19 mouse cellular contexts compared by ENCODE assay signal in genomic region chr10:4071069-4071844, GRCm38 (mm10).
DNase-seq lines count a peak whose midpoint lies in the region; ATAC-seq and TF ChIP-seq lines count a peak whose summit lies in the region.
"Had no signal": no experiment of that assay in that cellular context is flagged by ENCODE, and none has a peak within 500 bp of the region (broad histone marks: within the 10 kb centered on the region; RNA-seq: fewer than 3 reads in every experiment).

No protein-coding gene starts in this region.

- no peaks in the 10 kb centered on the region for H3K4me1 ChIP-seq in hindbrain, postnatal 0 days (ENCODE audit: insufficient read depth, low read length)
- H3K4me1 ChIP-seq in hindbrain, embryonic 11.5 days (replicated peaks; ENCODE audit: control insufficient read depth, insufficient read depth, low read length): no peaks in the 10 kb centered on the region
- H3K4me1 ChIP-seq in MEL (ENCODE audit: control insufficient read depth in 1 of 2, insufficient read depth in 2 of 2, low read length in 2 of 2): peaks cover 15 to 24% of the 10 kb centered on the region in 2 experiments
- H3K4me1 ChIP-seq: hindbrain, embryonic 15.5 days; kidney, embryonic 15.5 days had no signal

- H3K4me3 ChIP-seq in hindbrain, postnatal 0 days (ENCODE audit: low read length): no peak overlapping the region
- no peak overlapping the region for H3K4me3 ChIP-seq in hindbrain, embryonic 11.5 days (ENCODE audit: low read depth, low read length)
- H3K4me3 ChIP-seq in MEL (ENCODE audit: control insufficient read depth in 1 of 2, insufficient read depth in 1 of 2, low read depth in 2 of 2, low read length in 2 of 2): no peak overlapping the region
- H3K4me3 ChIP-seq: gastrocnemius, adult 2 months; heart, embryonic 12.5 days; hindbrain, embryonic 15.5 days; kidney, embryonic 15.5 days; neural tube, embryonic 13.5 days had no signal

- H3K27me3 ChIP-seq in hindbrain, postnatal 0 days (ENCODE audit: insufficient read depth, low read length): no peaks in the 10 kb centered on the region
- H3K27me3 ChIP-seq in hindbrain, embryonic 11.5 days (ENCODE audit: control insufficient read depth, insufficient read depth, low read length): no peaks in the 10 kb centered on the region
- H3K27me3 ChIP-seq in MEL (ENCODE audit: control insufficient read depth in 1 of 2, insufficient read depth in 2 of 2, low read length in 2 of 2): no peaks in the 10 kb centered on the region
- H3K27me3 ChIP-seq: heart, embryonic 12.5 days; hindbrain, embryonic 15.5 days; kidney, embryonic 15.5 days; neural tube, embryonic 13.5 days had no signal

- ATAC-seq in hindbrain, postnatal 0 days: 0 out of 2 replicates have a peak, but pooled peaks have one; percentile 38
- no peak for ATAC-seq in hindbrain, embryonic 11.5 days (ENCODE audit: low FRiP score)
- ATAC-seq: intestine, postnatal 0 days; liver, postnatal 0 days had no signal

- WGBS in hindbrain, postnatal 0 days: 74% methylated on average over 8 of the region's 8 CpGs
- WGBS in hindbrain, embryonic 11.5 days: 94% methylated on average over 8 of the region's 8 CpGs

- H3K4me2 ChIP-seq in hindbrain, postnatal 0 days (ENCODE audit: low read depth, low read length): no peak overlapping the region
- H3K4me2 ChIP-seq in hindbrain, embryonic 11.5 days (replicated peaks; ENCODE audit: low read depth, low read length): no peak overlapping the region
- H3K4me2 ChIP-seq: heart, embryonic 12.5 days; hindbrain, embryonic 15.5 days; kidney, embryonic 15.5 days; midbrain, embryonic 11.5 days; neural tube, embryonic 13.5 days had no signal

- no peaks in the 10 kb centered on the region for H3K36me3 ChIP-seq in hindbrain, postnatal 0 days (ENCODE audit: insufficient read depth, low read length)
- H3K36me3 ChIP-seq in hindbrain, embryonic 11.5 days (ENCODE audit: control insufficient read depth, insufficient read depth, low read length): no peaks in the 10 kb centered on the region
- H3K36me3 ChIP-seq in MEL (ENCODE audit: control insufficient read depth in 1 of 2, insufficient read depth in 2 of 2, low read length in 2 of 2): peaks cover 5 to 10% of the 10 kb centered on the region in 2 experiments
- H3K36me3 ChIP-seq: hindbrain, embryonic 15.5 days; kidney, embryonic 15.5 days; neural tube, embryonic 13.5 days had no signal

- DNase-seq in cerebellum, postnatal 25 days: peak; percentile 30 to 38
- no peak for DNase-seq in cerebellum, adult 11 months
- peak; percentile 42 for DNase-seq in hindbrain, postnatal 0 days (ENCODE audit: low spot score)
- no peak for DNase-seq in hindbrain, embryonic 11.5 days (ENCODE audit: low spot score)
- DNase-seq in MEL (ENCODE audit: low read depth, low spot score): peak; percentile 59
- DNase-seq in brain, embryonic 14.5 days (ENCODE audit: low read depth): peak; percentile 73
- no peak for DNase-seq in natural killer cell, adult 2 months (ENCODE audit: low spot score in 2 of 2)
- no peak for DNase-seq in retina, postnatal 1 day
- DNase-seq: B cell, adult 2 months; gastrocnemius, adult 2 months; liver, postnatal 0 days; lung, postnatal 4 days; thymus, postnatal 14 days had no signal

- H3K27ac ChIP-seq in hindbrain, postnatal 0 days: no peak overlapping the region
- H3K27ac ChIP-seq in hindbrain, embryonic 11.5 days (ENCODE audit: low read depth, low read length): no peak overlapping the region
- peak overlapping the region; percentile 20; the same call in 1 of the 2 replicates for H3K27ac ChIP-seq in MEL (ENCODE audit: control insufficient read depth, low read depth, low read length)
- H3K27ac ChIP-seq: gastrocnemius, adult 2 months; hindbrain, embryonic 15.5 days; kidney, embryonic 15.5 days; neural tube, embryonic 13.5 days had no signal

- no peak for TF ChIP-seq RAD21 in MEL (IDR thresholded peaks at IDR 0.05; ENCODE audit: low read depth, low read length)

- H3K9ac ChIP-seq in hindbrain, postnatal 0 days (replicated peaks; ENCODE audit: low read length): no peak overlapping the region
- H3K9ac ChIP-seq in hindbrain, embryonic 11.5 days (ENCODE audit: low read depth, low read length): no peak overlapping the region
- no peak overlapping the region for H3K9ac ChIP-seq in MEL (ENCODE audit: control insufficient read depth, low read depth, low read length, poor library complexity, severe bottlenecking)
- H3K9ac ChIP-seq: heart, embryonic 12.5 days; hindbrain, embryonic 15.5 days; kidney, embryonic 15.5 days; liver, postnatal 0 days; neural tube, embryonic 13.5 days had no signal

- TF ChIP-seq CTCF in hindbrain, postnatal 0 days (IDR thresholded peaks at IDR 0.05; ENCODE audit: low read depth): no peak
- TF ChIP-seq CTCF in MEL (IDR thresholded peaks at IDR 0.05 in 2 of 3, conservative IDR thresholded peaks at IDR 0.05 in 1 of 3; ENCODE audit: control insufficient read depth in 1 of 3, insufficient read depth in 1 of 3, low read depth in 2 of 3, low read length in 3 of 3, poor library complexity in 1 of 3, severe bottlenecking in 1 of 3): no peak
- TF ChIP-seq CTCF in brain, embryonic 14.5 days (IDR thresholded peaks at IDR 0.05; ENCODE audit: borderline replicate concordance, extremely low read depth, insufficient read depth, insufficient read length): no peak

- no peaks in the 10 kb centered on the region for H3K9me3 ChIP-seq in hindbrain, postnatal 0 days (ENCODE audit: low read length)
- H3K9me3 ChIP-seq in hindbrain, embryonic 11.5 days (ENCODE audit: control insufficient read depth, low read length): no peaks in the 10 kb centered on the region
- no peaks in the 10 kb centered on the region for H3K9me3 ChIP-seq in MEL (replicated peaks; ENCODE audit: insufficient read depth, low read length)
- H3K9me3 ChIP-seq: heart, embryonic 12.5 days; hindbrain, embryonic 15.5 days; kidney, embryonic 15.5 days; neural tube, embryonic 13.5 days had no signal

- no peaks in the 10 kb centered on the region for H3K79me2 ChIP-seq in MEL (ENCODE audit: control insufficient read depth, insufficient read depth, low read length, poor library complexity)

- TF ChIP-seq POLR2A in MEL (IDR thresholded peaks at IDR 0.05; ENCODE audit: control insufficient read depth in 1 of 2, insufficient read depth in 1 of 2, low read depth in 1 of 2, low read length in 2 of 2, poor library complexity in 1 of 2): no peak
- no peak for TF ChIP-seq POLR2A in brain, embryonic 14.5 days (IDR thresholded peaks at IDR 0.05; ENCODE audit: borderline replicate concordance, extremely low read depth, insufficient read depth, insufficient read length, poor library complexity, severe bottlenecking)

- peak; percentile 47 to 54 for TF ChIP-seq EP300 in MEL (IDR thresholded peaks at IDR 0.05; ENCODE audit: low read depth in 1 of 2, low read length in 2 of 2)

TF ChIP-seq in MEL, 35 proteins besides CTCF, POLR2A, EP300 and RAD21:
- no peak for TF ChIP-seq ZMIZ1 (IDR thresholded peaks at IDR 0.05; ENCODE audit: low read depth, low read length)
- TF ChIP-seq E2F4 (IDR thresholded peaks at IDR 0.05; ENCODE audit: borderline replicate concordance, low read depth, low read length): no peak
- TF ChIP-seq POLR2AphosphoS2 (IDR thresholded peaks at IDR 0.05; ENCODE audit: low read length): no peak
- TF ChIP-seq MAFK (IDR thresholded peaks at IDR 0.05; ENCODE audit: borderline replicate concordance, low read depth, low read length): no peak
- TF ChIP-seq NELFE (IDR thresholded peaks at IDR 0.05; ENCODE audit: low read depth, low read length): 0 out of 2 replicates have a peak, but pooled peaks have one; percentile 21
- TF ChIP-seq SMC3 (IDR thresholded peaks at IDR 0.05; ENCODE audit: low read depth, low read length): no peak
- TF ChIP-seq ELF1 (IDR thresholded peaks at IDR 0.05; ENCODE audit: low read depth, low read length): no peak
- peak; percentile 46; the same call in 1 of the 2 replicates for TF ChIP-seq TCF12 (IDR thresholded peaks at IDR 0.05; ENCODE audit: low read depth, low read length)
- no peak for TF ChIP-seq USF1 (IDR thresholded peaks at IDR 0.05; ENCODE audit: low read depth, low read length)
- TF ChIP-seq GATA1 (IDR thresholded peaks at IDR 0.05; ENCODE audit: low read depth, low read length): no peak
- TF ChIP-seq POLR2AphosphoS5 (IDR thresholded peaks at IDR 0.05; ENCODE audit: borderline replicate concordance, low read depth, low read length): no peak
- TF ChIP-seq RCOR1 (IDR thresholded peaks at IDR 0.05; ENCODE audit: low read depth, low read length): peak; percentile 42; the same call in 1 of the 2 replicates
- no peak for TF ChIP-seq MEF2A (IDR thresholded peaks at IDR 0.05; ENCODE audit: extremely low read depth, insufficient replicate concordance, low read depth, low read length, poor library complexity, severe bottlenecking)
- TF ChIP-seq JUND (IDR thresholded peaks at IDR 0.05; ENCODE audit: low read depth, low read length): no peak
- TF ChIP-seq ZC3H11A (IDR thresholded peaks at IDR 0.05; ENCODE audit: low read depth, low read length): no peak
- no peak for TF ChIP-seq MYB (IDR thresholded peaks at IDR 0.05; ENCODE audit: low read depth, low read length)
- no peak for TF ChIP-seq MAX (IDR thresholded peaks at IDR 0.05; ENCODE audit: low read length)
- peak; percentile 19; the same call in 1 of the 2 replicates for TF ChIP-seq ETS1 (IDR thresholded peaks at IDR 0.05; ENCODE audit: low read depth, low read length)
- no peak for TF ChIP-seq BHLHE40 (IDR thresholded peaks at IDR 0.05; ENCODE audit: borderline replicate concordance, low read depth, low read length)
- no peak for TF ChIP-seq ZKSCAN1 (IDR thresholded peaks at IDR 0.05; ENCODE audit: low read depth, low read length)
- TF ChIP-seq NRF1 (IDR thresholded peaks at IDR 0.05; ENCODE audit: insufficient read depth, low read depth, low read length, poor library complexity, severe bottlenecking): no peak
- TF ChIP-seq UBTF (IDR thresholded peaks at IDR 0.05; ENCODE audit: borderline replicate concordance, insufficient read depth, low read depth, low read length): no peak
- no peak; the same call in 1 of the 2 replicates for TF ChIP-seq SIN3A (IDR thresholded peaks at IDR 0.05; ENCODE audit: low read length)
- TF ChIP-seq GABPA (IDR thresholded peaks at IDR 0.05; ENCODE audit: low read depth, low read length): no peak

Comparison
In these comparisons a context has a peak if more than half of its experiments do, and no peak if none do; other contexts are left out.
1. DNase-seq: peak in cerebellum, postnatal 25 days (2 of 2), hindbrain, postnatal 0 days (single experiment), MEL (single experiment) and brain, embryonic 14.5 days (single experiment); none in cerebellum, adult 11 months (single experiment), hindbrain, embryonic 11.5 days (single experiment), natural killer cell, adult 2 months (0 of 2) and retina, postnatal 1 day (single experiment).